Mouse (Mus musculus): ENCODE data around the gene Gm28036. TPM values are rescaled to one million over a fixed set of nuclear protein-coding genes. Genes with fewer than 3 reads are reported as not detected.
"Not testable (repeated sequence)": the region's sequence is repeated elsewhere in the genome, so short reads cannot be mapped to it uniquely, and the experiment has no call there.

Gene Gm28036
- total RNA-seq (2021): 10 to 100 TPM; 25.4 to 28.6 TPM
- long read RNA-seq, experiment 1, partial matches to known transcripts: 0 of 1 reads
- long read RNA-seq, experiment 1, other reads (novel, unspliced or antisense): 1 of 1 reads
- long read RNA-seq, experiment 2, partial matches to known transcripts: 5 of 5 reads
- long read RNA-seq, experiment 2, other reads (novel, unspliced or antisense): 0 of 5 reads

DNA sequence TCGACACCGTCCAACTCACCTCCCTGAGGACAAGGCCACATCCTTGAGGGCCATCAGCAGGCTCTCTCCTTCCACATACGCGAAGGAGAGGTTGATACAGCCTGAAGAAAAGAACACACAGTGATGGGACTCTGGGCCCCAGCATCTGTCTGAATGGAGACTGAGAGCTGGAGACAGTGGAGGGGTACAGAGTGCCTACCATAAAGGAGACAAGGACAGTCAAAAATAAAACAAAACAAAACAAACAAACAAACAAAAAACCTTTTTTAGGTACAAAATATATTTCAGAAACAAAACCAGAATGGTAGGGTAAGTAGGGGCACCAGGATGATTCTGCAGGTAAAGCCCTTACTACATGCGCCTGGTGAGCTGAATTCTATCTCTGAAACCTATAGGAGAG, at the start of gene Gm28036:
Gene Gm28036, minus strand, starts transcription at position 101 of the 400 bp plus-strand sequence.
- DNase-seq (ENCODE audit: low spot score in 2 of 2): no peak

DNA sequence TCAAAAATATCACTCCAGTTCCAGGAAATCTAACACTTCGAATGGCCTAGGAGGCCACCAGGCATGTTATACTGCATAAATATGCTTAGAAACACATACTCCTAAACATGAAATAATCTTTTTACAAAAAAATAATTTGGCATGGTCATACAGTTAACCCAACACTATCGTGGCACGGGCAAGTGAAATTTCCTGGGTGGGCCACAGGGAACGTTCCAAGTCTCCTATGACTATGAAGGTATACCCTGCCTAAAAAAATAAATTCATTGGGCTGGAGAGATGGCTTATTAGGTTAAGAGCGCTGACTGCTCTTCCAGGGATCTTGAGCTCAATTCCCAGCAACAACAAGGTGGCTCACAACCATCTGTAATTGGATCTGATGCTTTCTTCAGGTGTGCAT, 39.7 kb upstream of the Gm28036 start:
- DNase-seq (ENCODE audit: low spot score in 2 of 2): no peak

DNA sequence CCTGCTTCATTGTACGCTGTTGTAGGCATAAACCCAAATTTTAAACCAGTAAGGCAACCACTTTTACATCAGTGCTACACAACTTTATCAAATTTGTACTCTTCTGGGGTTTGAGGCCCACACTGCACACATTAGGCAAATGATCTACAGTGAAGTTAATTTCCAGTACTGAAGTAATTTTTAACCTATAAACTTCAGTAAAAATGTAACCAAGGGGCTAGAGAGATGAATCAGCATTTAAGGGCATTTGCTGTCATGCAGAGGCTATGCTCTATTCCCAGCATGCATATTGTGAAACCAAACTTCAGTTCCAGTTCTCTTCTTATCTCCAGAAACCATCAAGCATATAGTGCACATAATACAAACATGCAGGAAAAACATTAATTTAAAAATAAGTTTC, 38.6 kb upstream of the Gm28036 start:
- DNase-seq (ENCODE audit: low spot score in 2 of 2): no peak

DNA sequence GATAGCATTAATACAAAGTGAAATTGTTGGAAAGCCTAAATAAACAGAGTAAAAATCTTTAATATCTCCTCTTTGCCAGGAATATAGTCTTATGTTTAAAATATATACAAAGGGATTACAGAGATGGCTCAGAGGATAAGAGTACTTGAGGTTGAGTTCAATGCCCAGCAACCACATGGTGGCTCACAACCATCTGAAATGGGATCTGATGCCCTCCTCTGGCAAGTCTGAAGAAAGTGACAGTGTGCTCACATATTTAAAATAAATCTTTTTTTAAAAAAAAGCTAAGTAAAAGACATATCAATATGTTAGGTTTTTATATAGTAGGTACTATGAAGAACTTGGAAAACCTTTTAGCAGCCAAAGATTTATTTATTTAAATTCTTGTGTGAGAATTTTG, 24.6 kb upstream of the Gm28036 start:
- DNase-seq (ENCODE audit: low spot score in 2 of 2): no peak

DNA sequence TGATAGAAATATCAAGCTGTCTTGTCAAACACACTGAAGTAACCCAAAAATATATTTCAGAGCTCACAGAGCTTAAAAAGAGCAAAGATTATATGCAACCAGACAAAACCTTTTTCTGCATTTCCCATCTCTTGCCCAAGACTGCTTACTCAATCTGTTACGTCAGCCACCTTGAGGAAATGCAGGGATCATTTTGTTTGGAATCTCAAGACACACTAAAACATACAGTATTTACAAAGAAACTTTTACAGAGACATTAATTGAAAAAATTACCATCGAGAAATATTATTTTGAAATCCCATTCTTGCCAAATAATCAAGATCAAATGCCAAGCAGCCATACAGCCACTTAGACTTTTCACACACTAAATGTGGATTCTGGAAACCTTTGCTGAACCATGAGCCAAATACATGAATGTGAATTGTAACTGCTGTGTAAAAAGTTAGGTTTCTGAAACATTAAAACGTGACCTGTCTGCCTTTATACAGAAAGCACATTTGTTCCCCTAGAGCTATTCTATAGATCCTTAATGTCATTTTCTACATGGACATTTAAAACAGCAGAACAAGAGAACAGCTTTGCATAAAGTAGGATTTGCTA, 20.5 kb upstream of the Gm28036 start:
- DNase-seq (ENCODE audit: low spot score in 2 of 2): no peak

DNA sequence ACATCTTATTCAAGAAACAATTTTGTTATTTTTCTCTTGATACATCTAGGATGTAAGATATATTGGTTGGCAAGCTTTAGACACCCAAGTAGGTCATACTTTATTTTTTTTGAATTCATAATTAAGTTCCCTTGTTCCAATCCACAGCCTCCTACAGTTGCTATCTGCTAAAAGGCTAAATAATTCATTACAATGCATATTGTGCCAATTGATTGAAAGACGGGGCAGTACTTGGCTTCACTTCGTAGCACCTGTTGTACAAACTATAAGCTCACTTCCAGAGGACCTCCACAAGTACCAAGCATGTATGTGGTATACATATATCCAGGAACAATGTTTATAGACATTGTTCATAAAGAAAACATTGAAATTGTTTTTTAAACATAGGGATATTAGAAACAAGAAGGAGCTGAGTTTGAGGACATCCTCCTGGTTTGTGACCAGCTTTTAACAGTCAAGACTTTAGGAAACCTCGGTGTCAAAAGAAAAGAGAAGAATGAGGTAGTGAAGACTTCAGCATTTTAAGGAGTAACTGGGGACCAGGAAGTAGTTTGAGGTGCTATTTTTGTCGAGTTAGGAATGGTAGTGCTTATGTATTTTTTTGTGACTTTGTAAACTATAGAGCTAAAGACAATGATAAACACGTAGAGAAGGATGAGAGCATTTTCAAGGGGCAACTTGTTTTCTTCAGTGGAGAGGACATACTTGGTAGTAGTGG, 19.5 kb upstream of the Gm28036 start:
- DNase-seq (ENCODE audit: low spot score in 2 of 2): no peak

DNA sequence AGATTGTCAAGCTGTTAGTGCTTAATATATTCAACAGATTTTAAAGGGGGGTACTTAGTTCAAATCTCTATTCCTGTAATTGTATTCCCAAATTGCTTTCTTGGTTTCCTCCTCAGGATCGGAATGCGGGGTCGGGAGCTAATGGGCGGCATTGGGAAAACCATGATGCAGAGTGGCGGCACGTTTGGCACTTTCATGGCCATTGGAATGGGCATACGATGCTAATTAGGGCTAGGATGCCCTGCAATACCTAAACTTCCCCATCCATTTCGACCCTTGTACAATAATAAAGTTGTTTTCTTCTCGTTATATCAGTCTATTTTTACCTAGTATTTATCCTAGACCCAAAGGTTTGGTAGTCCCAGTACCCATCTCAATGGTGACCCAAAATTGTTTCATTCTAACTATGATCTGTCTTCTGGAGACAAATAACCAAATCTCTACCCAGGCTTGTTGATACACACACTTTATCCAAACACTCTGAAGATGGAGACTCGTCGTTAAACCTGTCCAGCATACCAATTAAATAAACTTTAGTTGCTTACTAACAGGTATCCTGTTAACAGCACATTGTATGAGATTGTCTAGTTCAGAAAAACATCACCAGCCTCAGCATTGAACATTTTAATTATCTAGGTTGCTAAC, 18.7 kb upstream of the Gm28036 start:
- DNase-seq (ENCODE audit: low spot score in 2 of 2): no peak

DNA sequence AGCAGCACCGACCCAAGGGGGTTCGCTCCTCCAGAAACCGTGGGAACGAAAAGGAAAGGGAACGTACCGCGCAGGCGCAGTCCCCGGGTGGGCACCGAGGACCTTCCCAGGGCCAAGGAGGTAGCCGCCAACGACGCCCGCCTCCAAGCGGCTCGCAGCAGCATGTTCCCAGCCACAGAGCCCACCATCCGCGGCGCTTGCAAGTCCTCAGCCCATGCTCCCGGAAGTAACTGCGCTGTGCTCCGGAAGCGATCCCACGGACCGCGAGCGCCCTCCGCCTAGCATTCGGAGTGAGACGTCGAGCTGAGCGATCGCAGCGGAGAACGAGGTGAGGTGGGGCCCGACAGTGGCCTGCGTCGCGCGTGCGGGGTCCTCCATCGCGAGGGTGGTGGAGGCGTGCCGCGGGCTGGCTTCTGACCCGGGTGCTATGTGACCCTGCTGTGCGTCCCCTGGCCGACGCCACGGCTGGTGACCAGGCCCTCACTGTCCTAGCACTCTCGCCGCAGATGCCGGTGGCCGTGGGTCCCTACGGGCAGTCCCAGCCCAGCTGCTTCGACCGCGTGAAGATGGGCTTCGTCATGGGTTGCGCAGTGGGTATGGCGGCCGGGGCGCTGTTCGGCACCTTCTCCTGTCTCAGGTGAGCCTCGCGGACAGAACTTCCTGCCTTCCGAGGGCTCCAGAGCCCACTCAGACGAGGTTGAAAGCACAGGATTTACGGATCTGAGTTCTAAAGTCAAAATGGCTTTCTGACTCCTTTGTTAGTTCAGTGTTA, 17.2 kb upstream of the Gm28036 start, which contains the start of the genes Romo1 and Nfs1:
Gene Romo1, plus strand, starts transcription at position 87 of the 772 bp plus-strand sequence.
Gene Nfs1, minus strand, starts transcription at position 234 of the 772 bp plus-strand sequence.
- DNase-seq (ENCODE audit: low spot score in 2 of 2): peak; percentile 88 to 90

DNA sequence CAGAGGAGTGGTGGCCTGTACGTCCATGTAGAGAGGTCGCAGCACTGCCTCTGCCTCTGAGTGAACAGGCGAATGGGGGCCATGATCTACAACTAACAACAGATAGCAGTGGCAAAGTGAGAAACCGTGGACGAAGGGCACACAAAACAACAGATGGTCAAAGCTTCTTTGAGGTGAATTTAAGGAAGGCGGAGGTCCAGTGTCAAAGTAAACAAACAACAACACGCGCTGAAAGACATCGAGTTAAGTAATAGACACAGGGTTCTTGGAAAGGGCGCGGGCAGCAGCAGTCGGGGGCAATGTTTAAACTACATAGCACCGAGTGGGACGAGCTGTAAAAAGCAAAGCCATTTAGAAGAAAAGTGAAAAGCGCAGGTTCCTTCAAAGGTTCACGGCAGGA, 16.5 kb upstream of the Gm28036 start:
- DNase-seq (ENCODE audit: low spot score in 2 of 2): no peak

DNA sequence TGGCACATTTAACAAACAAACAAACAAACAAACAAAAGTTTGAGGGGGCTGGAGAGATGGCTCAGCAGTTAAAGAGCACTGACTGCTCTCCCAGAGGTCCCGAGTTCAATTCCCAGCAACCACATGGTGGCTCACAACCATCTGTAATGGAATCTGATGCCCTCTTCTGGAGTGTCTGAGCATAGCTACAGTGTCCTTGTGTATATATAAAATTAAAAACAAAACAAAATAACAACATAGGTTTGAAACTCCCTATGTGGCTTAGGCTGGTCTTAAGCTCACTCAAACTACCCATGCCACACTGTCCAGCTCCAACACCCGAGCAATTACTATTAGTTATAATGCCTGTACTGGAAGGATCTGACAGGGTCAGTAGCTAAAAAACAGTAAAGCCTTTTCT, 15.9 kb upstream of the Gm28036 start:
- no peak for DNase-seq (ENCODE audit: low spot score in 2 of 2)

DNA sequence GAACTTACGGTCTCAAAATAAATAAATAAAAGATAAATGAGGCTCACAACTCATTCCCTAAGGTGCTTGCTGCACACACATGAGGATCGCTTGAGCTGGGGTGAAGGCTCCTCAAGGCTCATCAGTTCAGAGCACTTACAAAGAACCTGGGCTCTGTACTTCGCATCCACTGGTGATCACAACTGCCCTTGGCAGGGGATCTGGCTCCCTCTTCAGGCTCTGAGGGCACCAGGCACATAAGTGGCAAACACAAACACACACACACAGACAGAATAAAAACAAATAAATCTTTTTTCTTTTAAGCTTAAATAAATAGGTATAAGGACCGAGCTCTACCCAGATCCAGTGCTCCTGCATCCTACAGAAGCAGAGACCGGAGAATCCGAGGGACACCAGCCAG, 8.8 kb upstream of the Gm28036 start:
- no peak for DNase-seq (ENCODE audit: low spot score in 2 of 2)

DNA sequence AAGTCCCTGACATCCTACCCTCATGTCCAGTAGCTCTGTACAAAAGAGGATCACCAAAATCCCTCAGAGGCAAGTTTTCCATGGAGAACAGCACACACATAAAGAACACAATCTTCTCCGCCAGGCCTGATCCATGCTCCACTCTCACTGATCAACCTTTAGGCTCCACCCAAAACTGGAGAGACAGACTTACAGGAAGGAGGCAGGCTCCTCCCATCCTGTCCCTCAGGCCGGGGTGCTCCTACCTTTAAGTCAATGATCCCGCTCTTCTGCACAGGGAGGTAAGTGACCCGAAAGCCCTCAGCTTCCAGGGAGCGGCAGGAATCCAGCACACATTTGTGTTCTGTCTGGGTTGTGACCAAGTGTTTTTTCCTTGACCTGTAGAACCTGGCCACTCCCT, 7.3 kb upstream of the Gm28036 start:
- DNase-seq (ENCODE audit: low spot score in 2 of 2): no peak

DNA sequence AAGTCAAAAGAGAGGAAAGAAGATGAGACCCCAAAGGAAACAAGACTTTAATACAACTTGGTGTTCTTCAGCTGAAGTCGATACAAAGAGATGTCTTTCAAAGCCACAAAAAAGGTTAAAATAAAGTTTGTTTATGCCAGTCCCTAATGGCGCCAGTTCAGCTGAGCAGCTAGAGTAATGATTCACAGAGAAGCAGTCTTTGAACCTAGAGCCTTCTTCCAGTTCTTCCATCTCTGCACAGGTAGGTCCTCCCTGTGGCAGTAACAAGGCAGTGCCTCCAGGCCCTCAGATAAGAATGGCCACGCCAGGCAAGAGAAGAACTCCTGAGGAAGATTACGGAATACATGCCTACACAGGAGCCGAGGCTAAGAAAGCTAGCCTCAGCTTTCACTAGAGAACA, 3.2 kb downstream of the Gm28036 start:
- DNase-seq (ENCODE audit: low spot score in 2 of 2): no peak

DNA sequence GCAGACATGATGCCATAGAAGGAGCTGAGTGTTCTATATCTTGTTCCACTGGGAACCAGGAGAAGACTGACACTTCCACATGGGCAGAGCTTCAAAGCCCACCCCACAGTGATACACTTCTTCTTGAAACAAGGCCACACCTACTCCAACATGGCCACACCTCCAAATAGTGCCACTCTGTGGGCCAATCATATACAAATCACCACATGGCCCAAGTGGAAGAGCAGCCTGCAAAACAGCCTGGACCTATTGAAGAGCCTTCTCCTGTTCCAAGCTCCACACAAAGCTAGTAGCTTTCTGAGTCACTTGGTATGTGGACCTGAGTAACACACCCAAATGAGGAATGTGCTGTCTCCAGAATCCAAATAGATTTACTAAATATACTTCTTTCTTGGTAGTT, 7.3 kb downstream of the Gm28036 start:
- no peak for DNase-seq (ENCODE audit: low spot score in 2 of 2)

DNA sequence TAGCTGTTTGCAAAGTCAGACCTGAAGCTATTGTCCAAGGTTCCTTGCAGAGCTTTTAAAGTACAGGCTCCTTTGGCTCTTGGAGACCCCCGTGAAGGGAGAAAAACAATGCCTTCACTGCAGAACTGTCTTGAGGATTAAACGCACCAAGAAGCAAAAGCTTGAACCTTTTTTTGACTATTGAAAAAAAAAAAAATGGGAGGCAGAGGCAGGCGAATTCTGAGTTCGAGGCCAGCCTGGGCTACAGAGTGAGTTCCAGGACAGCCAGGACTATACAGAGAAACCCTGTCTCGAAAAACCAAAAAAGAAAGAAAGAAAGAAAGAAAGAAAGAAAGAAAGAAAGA, 14.8 kb downstream of the Gm28036 start:
- not testable (repeated sequence) for DNase-seq (ENCODE audit: low spot score in 2 of 2)

DNA sequence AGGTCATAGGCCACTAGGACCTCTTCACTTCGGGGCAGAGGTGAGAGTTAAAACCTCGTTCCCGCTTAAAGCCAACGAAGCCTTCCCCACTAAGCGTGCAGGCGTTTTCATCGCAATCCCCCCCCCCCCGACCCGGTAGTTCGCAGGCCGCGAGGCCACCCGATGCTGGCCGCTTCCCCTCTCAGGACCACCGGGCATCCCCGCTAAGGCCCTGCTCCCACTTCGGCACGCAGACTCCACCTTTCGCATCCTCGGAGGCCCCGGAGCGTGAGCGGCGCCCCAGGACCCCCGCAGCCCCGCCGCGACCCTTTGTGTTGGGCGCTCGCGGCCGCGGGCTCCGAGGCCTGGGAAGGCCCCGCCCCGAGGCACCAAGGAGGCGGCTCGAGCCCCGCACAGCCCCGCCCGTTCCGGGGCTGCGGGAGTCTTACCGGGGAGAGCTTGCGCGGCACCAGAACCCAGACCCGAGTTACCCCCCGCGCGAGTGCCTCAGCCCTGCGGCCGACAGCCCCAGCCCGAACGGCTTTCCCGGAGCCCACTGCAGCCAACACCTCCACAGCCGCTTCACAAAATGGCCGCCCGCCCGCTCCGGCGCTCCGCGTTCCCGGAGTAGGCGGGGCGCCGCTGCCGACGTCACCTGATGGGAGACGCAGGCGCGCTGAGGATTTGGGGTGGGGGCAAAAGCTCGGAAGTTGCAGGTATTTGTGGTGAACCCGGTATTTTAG, 15.4 kb downstream of the Gm28036 start, which contains the start of the genes Cpne1 and Rbm12:
Gene Cpne1, minus strand, starts transcription at position 608 of the 722 bp plus-strand sequence.
Gene Rbm12, minus strand, starts transcription at position 621 of the 722 bp plus-strand sequence.
- DNase-seq (ENCODE audit: low spot score in 2 of 2): peak; percentile 93 to 94

DNA sequence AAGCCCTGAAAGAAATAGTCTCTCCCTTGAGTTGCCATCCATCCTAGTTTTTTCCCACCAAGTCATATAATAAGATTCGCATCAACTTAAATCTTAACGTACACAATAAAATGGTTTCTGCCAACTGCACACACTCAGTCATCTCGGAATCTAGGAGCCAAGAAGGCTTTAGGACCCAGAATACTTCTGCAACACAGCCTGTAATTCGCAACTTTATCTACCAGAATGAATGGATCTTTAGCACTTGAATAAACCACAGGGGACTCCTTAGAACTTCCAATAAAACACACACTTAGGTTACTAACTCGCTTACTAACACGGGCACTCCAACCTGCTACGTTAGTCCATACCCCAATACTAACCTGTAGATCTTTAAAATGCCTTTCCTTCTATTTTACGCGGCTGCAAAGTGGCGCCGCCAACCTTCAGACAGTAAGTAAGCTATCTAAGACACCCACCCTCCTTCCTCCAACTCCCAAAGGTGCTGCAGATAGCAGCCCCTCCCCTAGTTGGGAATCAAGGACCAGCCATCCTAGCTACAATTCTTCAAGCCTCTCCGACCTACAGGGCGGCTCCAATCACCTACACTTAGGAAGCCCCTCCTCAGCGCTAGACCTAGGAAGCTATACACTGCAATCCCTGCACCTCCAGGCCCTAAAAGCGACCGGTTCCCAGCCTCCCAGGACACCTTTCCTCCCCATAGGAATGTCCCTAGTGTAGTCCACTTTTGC, 16.1 kb downstream of the Gm28036 start:
- DNase-seq (ENCODE audit: low spot score in 2 of 2): peak in 1 of 2 experiments; percentile 14

DNA sequence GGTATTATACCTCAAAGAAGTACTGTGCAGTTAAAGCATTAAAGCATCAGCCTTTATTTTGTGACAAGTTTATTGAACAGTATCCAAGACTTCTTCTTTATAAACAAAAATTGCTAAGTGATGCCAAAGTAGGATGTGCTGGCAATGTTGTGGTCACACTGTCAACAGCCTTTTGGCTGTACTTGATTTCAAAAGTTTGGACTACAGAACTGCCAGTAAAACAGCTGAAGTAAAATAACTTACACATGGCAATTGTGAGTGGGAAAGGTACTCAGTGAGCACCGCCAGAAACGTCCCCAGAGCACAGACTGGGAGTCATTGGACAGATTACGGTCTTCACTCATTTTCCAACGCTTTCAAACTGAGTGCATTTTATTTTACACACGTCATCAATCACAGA, 35.0 kb downstream of the Gm28036 start:
- no peak for DNase-seq (ENCODE audit: low spot score in 2 of 2)

DNA sequence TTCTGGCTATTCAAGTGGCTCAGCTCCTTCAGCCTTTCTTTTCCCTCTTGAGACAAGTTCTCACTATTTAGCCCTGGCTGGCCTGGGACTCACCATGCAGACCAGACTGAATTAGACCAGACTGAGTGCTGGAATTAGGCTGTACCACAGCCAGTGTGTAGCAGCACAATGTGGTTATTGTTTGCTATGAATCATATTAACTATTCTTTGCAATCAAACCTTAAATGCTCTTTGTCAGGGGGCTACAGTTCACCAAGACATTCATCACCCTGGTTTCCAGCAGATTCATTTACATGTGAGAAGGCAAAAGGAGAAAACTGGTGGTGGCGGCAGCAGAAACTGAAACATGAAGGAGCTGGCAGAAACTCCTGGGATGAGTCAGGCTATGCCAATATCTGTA, 37.1 kb downstream of the Gm28036 start:
- DNase-seq (ENCODE audit: low spot score in 2 of 2): no peak

Data from adrenal gland, adult 18-20 months (tissue).